Mouse (Mus musculus): Measurements from ENCODE around the gene Ptprr.

- TF ChIP-seq CTCF (IDR thresholded peaks at IDR 0.05; ENCODE audit: borderline replicate concordance, control insufficient read depth, extremely low read depth, insufficient read depth, low read length, poor library complexity) (no peak), POLR2A (IDR thresholded peaks at IDR 0.05; ENCODE audit: control insufficient read depth, extremely low read depth, insufficient read depth, low read length, poor library complexity) (no peak)
Measured at GRCm38 (mm10) chr10:116309460-116309859, 291.4 kb downstream of the Ptprr start.

Measured in thymus, adult 2 months (tissue).